Mouse (Mus musculus) midbrain, embryonic 12.5 days (tissue): ENCODE results near the gene Exoc6b. TPM values are rescaled to one million over a fixed set of nuclear protein-coding genes. Genes with fewer than 3 reads are reported as not detected.

ENCODE experiments used
- ATAC-seq: fragments of 200-750 bp; cut with Nextera tagmentation; 2 replicates; pipeline ENCODE4 v1.8.0; 2017; ENCODE audit warnings: low read depth, moderate TSS enrichment, moderate library complexity; ENCODE audit not compliant: low FRiP score
- H3K27ac ChIP-seq: fragments of 300-500 bp; sonication (generic); replicated peaks from 2 replicates; pipeline ENCODE4 v1.5.1; 2016; ENCODE audit warnings: mild to moderate bottlenecking
- H3K27me3 ChIP-seq: fragments of 300-500 bp; sonication (generic); 2 replicates; pipeline ENCODE4 v1.6.1; 2016; ENCODE audit warnings: mild to moderate bottlenecking
- H3K36me3 ChIP-seq: fragments of 300-500 bp; sonication (generic); 2 replicates; pipeline ENCODE4 v1.6.1; 2016
- H3K4me1 ChIP-seq: fragments of 300-500 bp; sonication (generic); 2 replicates; pipeline ENCODE4 v1.6.1; 2016
- H3K4me2 ChIP-seq: fragments of 300-500 bp; sonication (generic); replicated peaks from 2 replicates; pipeline ENCODE4 v1.6.1; 2016; ENCODE audit warnings: mild to moderate bottlenecking, moderate library complexity
- H3K4me3 ChIP-seq: fragments of 300-500 bp; sonication (generic); 2 replicates; pipeline ENCODE4 v1.5.1; 2016; ENCODE audit warnings: mild to moderate bottlenecking
- H3K9ac ChIP-seq: fragments of 300-500 bp; sonication (generic); replicated peaks from 2 replicates; pipeline ENCODE4 v1.6.1; 2016; ENCODE audit warnings: mild to moderate bottlenecking, moderate library complexity
- H3K9me3 ChIP-seq: fragments of 300-500 bp; sonication (generic); 2 replicates; pipeline ENCODE4 v1.6.1; 2016; ENCODE audit warnings: mild to moderate bottlenecking
- WGBS: fragments of 180-500 bp; shearing (Covaris S2); methylation state at CpG from one replicate; pipeline ENCODE4 v1.1.7; 2016; 5-methylcytosine and 5-hydroxymethylcytosine counted together
- polyA plus RNA-seq: library from polyadenylated mRNA; unstranded; fragments of >200 nt; fragmentation: Nextera tagmentation; extraction: Ambion mirVana; gene quantifications from 2 replicates; pipeline ENCODE4 v1.2.1, GENCODE M21; 2016

Exoc6b gene
- polyA plus RNA-seq, 1 experiment from 2014 or later: 47.7 TPM

DNA sequence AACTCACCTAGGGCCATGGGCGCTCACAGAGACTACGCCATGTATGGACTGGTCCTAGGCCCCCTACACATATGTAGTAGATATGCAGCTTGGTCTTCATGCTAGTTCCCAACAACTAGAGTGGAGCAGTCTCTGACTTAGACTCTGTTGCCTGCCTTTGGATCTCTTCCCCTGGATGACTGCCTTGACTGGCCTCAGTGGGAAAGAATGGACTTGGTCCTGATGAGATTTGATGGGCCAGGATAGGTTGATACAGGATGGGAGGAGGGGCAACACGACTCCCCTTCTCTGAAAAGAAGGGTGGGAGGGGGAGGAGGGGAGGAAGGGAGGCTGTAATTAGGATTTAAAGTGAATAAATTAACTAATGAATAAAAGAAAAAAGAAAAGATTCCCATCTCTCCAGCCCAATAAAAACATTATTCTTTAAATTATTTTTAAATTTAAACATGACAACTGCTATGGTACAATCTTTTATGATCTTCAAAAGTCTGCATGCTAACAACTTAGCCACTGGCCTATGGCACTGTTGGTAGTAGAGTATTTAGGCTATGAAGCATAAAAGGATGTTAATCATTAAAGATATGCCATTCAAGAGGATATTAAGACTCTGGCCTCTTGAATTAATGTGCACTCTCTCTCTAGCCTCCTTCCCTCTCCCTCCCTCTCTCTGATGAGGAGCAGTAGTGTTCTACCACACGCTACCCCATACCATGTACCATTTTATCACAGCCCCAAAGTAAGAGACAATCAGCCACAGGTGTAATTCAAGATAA lies 170.1 kb downstream of the Exoc6b start:
- ATAC-seq: no peak
- 78% methylated on average over 4 of the region's 4 CpGs for WGBS
- no peaks in the 10 kb centered on the region for H3K36me3 ChIP-seq

DNA sequence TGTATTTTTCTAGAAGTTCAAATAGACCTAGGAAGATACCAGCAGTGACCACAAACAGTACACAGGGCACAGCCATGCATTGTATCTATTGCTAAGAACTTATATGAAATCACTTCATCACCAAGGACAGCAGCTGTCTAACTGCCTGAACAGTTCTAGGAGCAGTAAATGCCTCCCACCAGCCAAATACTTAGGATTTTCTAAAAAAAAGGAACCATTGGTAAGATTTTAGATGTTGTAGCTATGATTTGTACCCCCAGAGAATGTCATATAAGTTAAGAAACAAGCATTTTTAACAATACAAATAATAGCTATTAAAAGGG lies 175.6 kb downstream of the Exoc6b start:
- Histone ChIP-seq H3K27ac (no peak overlapping the region), H3K9ac (no peak overlapping the region), H3K36me3 (no peaks in the 10 kb centered on the region), H3K4me1 (0 out of 2 replicates have a peak, but pooled peaks cover 6% of the 10 kb centered on the region), H3K9me3 (no peaks in the 10 kb centered on the region), H3K4me2 (no peak overlapping the region), H3K4me3 (no peak overlapping the region), H3K27me3 (no peaks in the 10 kb centered on the region)
- no peak for ATAC-seq

More for the DNA sequence above, 170.1 kb downstream of the Exoc6b start:
- Histone ChIP-seq H3K4me2 (no peak overlapping the region), H3K9me3 (no peaks in the 10 kb centered on the region), H3K27ac (no peak overlapping the region), H3K27me3 (no peaks in the 10 kb centered on the region), H3K4me1 (no peaks in the 10 kb centered on the region), H3K9ac (no peak overlapping the region), H3K4me3 (no peak overlapping the region)

DNA sequence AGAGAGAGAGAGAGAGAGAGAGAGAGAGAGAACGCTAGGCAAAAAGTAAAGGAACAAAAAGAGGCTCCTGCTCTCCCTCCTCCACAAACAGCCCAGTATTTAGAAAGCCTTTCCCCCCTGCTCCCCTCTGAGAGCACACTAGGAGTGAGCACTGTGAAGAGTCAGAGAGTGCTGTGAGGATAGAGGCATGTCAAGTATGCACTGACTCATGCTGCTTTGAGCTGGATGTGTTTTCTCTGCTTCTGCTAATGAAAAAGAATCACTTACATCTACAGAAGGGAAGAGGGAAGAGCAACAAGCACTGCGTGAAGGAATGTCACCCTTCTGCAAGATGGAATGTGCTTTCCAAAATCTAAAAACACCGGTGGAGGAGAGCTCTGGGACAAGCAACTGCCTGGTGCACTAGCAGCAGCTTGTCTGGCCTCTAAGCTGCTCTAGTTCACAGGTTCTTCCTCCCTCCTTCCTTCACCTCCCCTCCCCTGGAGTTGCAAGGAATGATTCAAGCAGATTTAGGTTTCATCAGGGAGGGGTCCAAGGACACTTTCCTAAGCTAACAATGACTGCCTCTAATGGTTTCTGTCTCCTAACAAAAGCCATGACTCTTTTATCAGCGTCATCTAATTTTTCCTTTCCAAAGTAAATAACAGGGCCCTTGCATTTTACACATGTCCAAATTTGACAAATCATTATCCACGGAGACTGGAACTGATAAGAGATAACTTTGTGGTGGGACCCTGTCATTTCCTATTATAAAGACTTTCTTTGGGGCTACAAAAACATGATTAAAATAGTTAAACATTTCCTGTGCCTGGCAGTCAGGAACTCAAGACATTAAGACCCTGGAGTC lies 176.2 kb downstream of the Exoc6b start:
- no peaks in the 10 kb centered on the region for H3K27me3 ChIP-seq
- H3K4me2 ChIP-seq: no peak overlapping the region
- no peak overlapping the region for H3K27ac ChIP-seq
- no peak overlapping the region for H3K9ac ChIP-seq
- 23% methylated on average over 5 of the region's 5 CpGs for WGBS
- H3K4me3 ChIP-seq: no peak overlapping the region
- H3K36me3 ChIP-seq: no peaks in the 10 kb centered on the region
- H3K4me1 ChIP-seq: 0 out of 2 replicates have a peak, but pooled peaks cover 6% of the 10 kb centered on the region
- no peak for ATAC-seq
- H3K9me3 ChIP-seq: no peaks in the 10 kb centered on the region

DNA sequence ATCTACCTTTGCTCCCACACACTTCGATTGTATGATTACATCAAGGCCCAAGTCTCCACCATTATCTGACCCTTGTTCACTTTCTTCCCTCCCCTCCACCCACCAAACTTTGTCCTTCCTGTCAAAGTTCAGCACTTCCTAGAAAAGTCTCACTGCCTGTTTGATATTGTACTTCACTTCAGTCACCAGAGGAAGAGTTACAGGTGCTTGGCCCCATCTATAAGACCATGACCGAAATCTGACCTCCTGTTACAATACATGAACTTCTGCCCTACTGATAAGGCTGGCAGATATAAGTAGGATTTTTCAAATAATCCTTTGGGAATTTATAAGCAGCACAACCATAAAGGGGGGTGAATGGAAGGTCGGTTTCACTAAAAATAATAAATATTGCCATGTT lies 182.8 kb downstream of the Exoc6b start:
- H3K27me3 ChIP-seq: no peaks in the 10 kb centered on the region
- no peak overlapping the region for H3K4me3 ChIP-seq
- H3K4me1 ChIP-seq: no peaks in the 10 kb centered on the region
- no peaks in the 10 kb centered on the region for H3K36me3 ChIP-seq
- H3K27ac ChIP-seq: no peak overlapping the region
- WGBS: 89% methylated on average over 3 of the region's 3 CpGs
- no peak overlapping the region for H3K4me2 ChIP-seq
- ATAC-seq: no peak
- no peak overlapping the region for H3K9ac ChIP-seq
- H3K9me3 ChIP-seq: no peaks in the 10 kb centered on the region

DNA sequence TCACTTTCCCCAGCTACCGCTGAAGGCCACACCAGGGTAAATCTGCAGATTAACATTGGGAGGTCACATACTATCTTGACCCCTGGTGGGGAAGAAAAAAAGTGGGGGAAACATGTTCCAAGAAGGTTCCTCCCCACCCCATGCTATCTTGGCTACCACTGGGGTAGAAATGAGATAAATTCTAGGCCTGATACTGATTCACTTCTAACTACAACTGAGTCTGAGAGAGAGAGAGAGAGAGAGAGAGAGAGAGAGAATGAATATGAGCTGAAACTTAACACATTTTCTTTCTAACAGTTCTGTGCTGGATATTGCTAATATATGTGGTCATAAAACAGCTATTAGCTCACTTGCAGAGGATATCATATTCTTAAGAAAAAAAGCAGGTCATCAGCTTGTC lies 184.2 kb downstream of the Exoc6b start:
- H3K27ac ChIP-seq: no peak overlapping the region
- H3K4me1 ChIP-seq: no peaks in the 10 kb centered on the region
- no peaks in the 10 kb centered on the region for H3K9me3 ChIP-seq
- H3K4me3 ChIP-seq: no peak overlapping the region
- H3K27me3 ChIP-seq: no peaks in the 10 kb centered on the region
- H3K36me3 ChIP-seq: no peaks in the 10 kb centered on the region
- H3K4me2 ChIP-seq: no peak overlapping the region
- no peak overlapping the region for H3K9ac ChIP-seq
- 64% methylated on average over 1 of the region's 1 CpGs for WGBS
- no peak for ATAC-seq

DNA sequence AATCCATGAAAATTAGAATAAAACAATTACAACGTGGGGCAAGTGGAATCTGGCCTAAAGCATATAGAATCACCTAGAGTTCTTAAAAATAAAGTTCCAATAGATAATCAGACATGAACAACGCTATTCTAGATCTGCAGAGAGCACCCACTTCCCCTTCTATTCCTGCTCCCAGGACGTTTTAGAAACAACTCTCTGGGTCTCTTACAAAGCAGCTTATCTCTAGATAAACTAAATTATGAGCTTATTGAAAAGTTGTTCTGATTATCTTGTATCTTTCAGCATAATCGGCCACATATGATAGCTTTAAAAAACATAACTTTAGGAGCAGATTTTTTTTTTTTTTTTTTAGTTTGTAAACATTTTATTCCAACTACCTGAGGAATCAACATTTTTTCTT lies 185.6 kb downstream of the Exoc6b start:
- no peak for ATAC-seq
- WGBS: 72% methylated on average over 4 of the region's 4 CpGs
- H3K9me3 ChIP-seq: no peaks in the 10 kb centered on the region
- no peak overlapping the region for H3K4me2 ChIP-seq
- no peaks in the 10 kb centered on the region for H3K36me3 ChIP-seq
- no peak overlapping the region for H3K27ac ChIP-seq
- H3K9ac ChIP-seq: no peak overlapping the region
- H3K4me3 ChIP-seq: no peak overlapping the region
- no peaks in the 10 kb centered on the region for H3K27me3 ChIP-seq
- H3K4me1 ChIP-seq: no peaks in the 10 kb centered on the region

DNA sequence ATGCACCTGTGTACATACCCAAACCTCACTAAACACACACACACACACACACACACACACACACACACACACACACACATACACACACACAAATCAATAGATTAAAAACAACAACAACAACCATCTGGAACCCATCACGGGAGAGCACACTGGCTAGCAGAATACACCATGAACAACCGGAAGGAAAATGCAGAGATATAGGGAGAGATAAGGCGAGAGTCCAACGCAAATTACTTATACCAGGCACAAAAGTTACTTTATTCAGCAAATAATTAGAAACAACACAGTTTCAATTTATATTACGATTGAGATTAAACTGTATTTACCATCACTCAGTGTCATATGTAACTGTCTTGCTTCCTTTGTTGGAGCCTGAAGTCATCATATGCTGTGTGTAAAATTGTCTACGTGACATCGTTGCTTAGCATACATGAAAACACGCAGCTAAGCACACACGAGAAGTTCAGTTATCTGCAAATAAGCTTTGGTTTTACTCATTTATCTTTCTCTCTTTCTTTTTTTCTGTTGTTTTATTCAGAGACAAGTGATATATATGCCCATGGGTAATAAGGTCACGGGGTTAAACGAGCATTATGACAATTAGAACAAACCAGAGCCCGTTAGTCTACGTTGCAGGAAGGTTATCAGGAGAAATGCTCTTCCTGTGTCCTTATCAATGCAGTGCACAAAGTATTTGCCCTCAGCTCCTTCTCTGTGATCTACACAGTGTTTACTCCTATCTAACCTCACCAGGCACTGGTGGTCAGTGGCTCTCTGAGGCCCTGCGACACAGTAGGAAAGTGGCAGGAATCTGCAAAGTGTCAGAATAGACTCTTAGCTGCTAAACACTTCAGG lies 186.4 kb downstream of the Exoc6b start:
- no peaks in the 10 kb centered on the region for H3K9me3 ChIP-seq
- no peaks in the 10 kb centered on the region for H3K36me3 ChIP-seq
- H3K9ac ChIP-seq: no peak overlapping the region
- no peak overlapping the region for H3K4me3 ChIP-seq
- no peaks in the 10 kb centered on the region for H3K4me1 ChIP-seq
- H3K27ac ChIP-seq: no peak overlapping the region
- ATAC-seq: no peak
- 82% methylated on average over 14 of the region's 14 CpGs for WGBS
- no peaks in the 10 kb centered on the region for H3K27me3 ChIP-seq
- no peak overlapping the region for H3K4me2 ChIP-seq

DNA sequence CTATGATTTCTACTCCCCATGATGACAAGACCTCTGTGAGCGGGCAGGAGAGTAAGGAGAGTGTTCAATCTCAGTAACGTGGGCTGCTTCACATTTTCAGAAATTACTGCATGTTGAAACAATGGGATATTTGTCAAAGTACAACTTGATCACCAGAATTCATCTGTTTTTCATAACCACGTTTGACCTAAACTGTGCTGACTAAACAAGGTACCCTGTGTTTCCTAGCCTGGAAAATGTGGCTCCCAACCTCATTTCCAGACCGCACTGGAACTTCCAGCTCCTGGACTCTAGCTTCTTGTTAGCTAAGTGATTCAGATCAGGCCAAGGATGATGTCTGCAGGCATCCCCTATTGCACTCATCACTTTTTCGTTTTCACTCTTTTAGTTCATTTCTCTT lies 193.4 kb downstream of the Exoc6b start:
- Histone ChIP-seq H3K4me3 (no peak overlapping the region), H3K9me3 (no peaks in the 10 kb centered on the region), H3K36me3 (no peaks in the 10 kb centered on the region), H3K27me3 (no peaks in the 10 kb centered on the region), H3K4me1 (no peaks in the 10 kb centered on the region), H3K9ac (no peak overlapping the region), H3K4me2 (no peak overlapping the region), H3K27ac (no peak overlapping the region)
- no peak for ATAC-seq
- 87% methylated on average over 5 of the region's 5 CpGs for WGBS

DNA sequence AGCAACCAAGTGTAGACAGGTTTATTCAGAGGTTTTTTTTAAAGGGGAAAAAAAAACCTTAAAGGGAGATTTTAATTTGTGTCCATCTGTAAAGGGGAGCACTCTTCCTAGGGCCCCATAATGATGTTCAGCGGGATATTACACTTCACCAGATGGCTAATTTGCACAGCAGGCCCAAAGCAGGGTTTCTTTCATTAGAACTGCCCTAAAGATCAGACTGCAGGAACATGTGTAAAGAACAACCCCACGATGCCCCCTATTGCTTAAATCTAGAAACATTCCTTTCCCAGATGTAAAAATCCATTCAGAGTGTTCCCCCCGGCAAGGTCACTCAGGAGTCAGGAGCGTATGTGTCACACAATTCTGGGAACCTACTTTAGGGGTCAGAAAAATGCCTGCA lies 202.2 kb downstream of the Exoc6b start:
- Histone ChIP-seq H3K4me3 (no peak overlapping the region), H3K9me3 (no peaks in the 10 kb centered on the region), H3K4me2 (no peak overlapping the region), H3K27ac (no peak overlapping the region; the same call in 1 of the 2 replicates), H3K36me3 (no peaks in the 10 kb centered on the region), H3K9ac (no peak overlapping the region), H3K27me3 (no peaks in the 10 kb centered on the region), H3K4me1 (peaks cover 11% of the 10 kb centered on the region)
- 29% methylated on average over 4 of the region's 4 CpGs for WGBS
- no peak for ATAC-seq

DNA sequence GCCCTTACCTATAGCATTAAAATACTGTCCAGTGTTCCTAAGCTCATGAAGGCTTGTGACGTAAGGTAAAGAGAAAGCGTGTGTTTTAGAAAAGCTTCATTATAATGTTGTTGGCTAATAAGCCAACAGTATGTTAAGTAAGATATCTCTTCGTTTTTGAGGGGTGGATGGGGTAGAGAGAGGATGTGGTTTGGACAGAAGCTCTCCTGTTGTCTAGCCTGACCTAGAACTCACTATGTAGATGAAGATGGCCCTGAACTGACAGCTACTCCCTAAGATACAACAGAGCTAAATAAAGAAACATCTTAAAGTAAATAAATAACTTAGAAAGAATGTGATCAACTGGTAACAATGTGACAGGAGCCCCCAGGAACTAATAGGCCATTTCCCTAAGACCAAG lies 204.7 kb downstream of the Exoc6b start:
- H3K27me3 ChIP-seq: no peaks in the 10 kb centered on the region
- no peak overlapping the region for H3K4me3 ChIP-seq
- 86% methylated on average over 3 of the region's 3 CpGs for WGBS
- no peak overlapping the region for H3K9ac ChIP-seq
- H3K4me1 ChIP-seq: peaks cover 11% of the 10 kb centered on the region
- H3K27ac ChIP-seq: no peak overlapping the region
- H3K4me2 ChIP-seq: no peak overlapping the region
- ATAC-seq: no peak
- H3K36me3 ChIP-seq: no peaks in the 10 kb centered on the region
- H3K9me3 ChIP-seq: no peaks in the 10 kb centered on the region

DNA sequence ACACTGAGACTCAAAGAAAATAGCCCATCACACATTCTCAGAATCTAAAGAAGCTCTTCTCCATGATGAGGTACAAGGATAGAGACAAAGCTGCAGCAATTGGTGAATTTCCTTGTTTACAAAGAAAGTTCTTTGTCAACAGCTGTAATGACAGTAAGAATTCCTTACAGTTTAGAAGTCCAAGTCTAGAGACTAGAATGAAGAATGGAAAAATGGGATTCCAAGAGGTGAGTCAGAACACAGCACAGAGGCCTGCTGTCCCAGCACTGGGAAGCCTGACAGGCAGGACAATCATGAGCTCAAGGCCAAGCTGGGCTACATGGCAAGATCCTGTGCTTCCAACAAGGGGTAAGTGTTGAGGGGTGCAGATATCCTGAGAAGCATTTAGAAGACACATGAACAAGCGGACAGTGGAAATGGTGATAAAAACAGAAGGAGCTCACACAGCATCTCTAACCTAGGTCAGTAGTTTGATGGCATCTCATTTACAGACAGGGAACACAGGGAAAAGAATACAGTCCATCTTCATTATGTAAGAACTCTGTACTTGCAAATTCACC lies 205.4 kb downstream of the Exoc6b start:
- H3K9me3 ChIP-seq: no peaks in the 10 kb centered on the region
- H3K36me3 ChIP-seq: no peaks in the 10 kb centered on the region
- no peak overlapping the region for H3K4me2 ChIP-seq
- H3K27ac ChIP-seq: no peak overlapping the region
- no peak overlapping the region for H3K9ac ChIP-seq
- WGBS: 95% methylated on average over 1 of the region's 1 CpGs
- ATAC-seq: no peak
- no peak overlapping the region for H3K4me3 ChIP-seq
- H3K27me3 ChIP-seq: no peaks in the 10 kb centered on the region
- H3K4me1 ChIP-seq: peaks cover 11% of the 10 kb centered on the region
